Mouse (Mus musculus) 3T3-L1 (cell line): ENCODE data around the gene Olfr96.
"Not testable (repeated sequence)": the region's sequence is repeated elsewhere in the genome, so short reads cannot be mapped to it uniquely, and the experiment has no call there.

ENCODE experiments used
- DNase-seq: peaks from one replicate; pipeline ENCODE4 v3.0.0-alpha.2; 2015; ENCODE audit warnings: low read depth, low spot score

Olfr96 gene

GRCm38 (mm10) chr17:37219846-37220245, at the start of gene Olfr96:
Olfr96 (plus strand) TSS chr17:37220146.
- DNase-seq = no peak

DNA sequence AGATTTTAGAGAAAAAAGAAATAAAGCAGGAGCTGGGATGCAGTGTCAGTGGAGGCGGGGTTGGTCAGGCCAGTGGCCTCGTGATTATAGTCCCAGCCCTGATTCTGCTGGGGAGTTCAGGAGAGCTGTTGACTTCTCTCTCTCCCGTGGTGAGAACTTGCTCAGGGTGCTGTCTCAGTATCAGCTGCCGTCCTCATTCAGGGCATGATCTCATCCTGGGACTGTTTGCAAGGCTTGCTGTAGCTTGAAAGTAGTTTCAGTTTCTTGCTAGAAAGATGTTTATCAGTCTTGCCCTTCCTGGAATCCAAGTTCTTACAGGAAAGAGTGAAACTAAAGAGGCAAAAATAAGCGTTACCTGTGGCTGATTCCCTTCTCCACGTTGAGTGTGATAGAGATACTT, 34.5 kb upstream of the Olfr96 start:
- peak; percentile 56 for DNase-seq

GRCm38 (mm10) chr17:37190711-37191110, 29.2 kb upstream of the Olfr96 start:
- peak; percentile 60 for DNase-seq

DNA sequence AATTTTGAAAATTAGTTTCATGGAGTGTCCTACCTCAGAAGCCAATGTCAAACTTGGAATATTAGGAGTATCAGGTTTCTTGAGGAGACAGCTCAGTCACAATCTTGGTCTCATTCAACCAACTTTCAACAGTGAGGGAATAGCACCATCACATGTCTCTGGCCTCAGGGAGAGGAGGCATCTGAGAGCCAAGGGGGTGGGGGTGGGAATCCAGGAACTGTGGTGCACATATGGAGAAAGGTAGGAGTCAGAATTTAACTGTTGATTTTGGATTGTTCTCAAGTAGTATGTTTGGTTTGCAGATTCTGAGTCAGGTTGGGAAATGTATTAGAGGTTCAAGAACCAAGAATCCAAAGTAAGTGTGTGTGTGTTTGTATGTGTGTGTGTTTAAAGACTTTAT, 26.9 kb upstream of the Olfr96 start:
- peak; percentile 82 for DNase-seq

GRCm38 (mm10) chr17:37193656-37194055, 26.3 kb upstream of the Olfr96 start, which contains the start of gene Ubd:
Ubd (plus strand) TSS chr17:37193892.
- DNase-seq = peak; percentile 51

DNA sequence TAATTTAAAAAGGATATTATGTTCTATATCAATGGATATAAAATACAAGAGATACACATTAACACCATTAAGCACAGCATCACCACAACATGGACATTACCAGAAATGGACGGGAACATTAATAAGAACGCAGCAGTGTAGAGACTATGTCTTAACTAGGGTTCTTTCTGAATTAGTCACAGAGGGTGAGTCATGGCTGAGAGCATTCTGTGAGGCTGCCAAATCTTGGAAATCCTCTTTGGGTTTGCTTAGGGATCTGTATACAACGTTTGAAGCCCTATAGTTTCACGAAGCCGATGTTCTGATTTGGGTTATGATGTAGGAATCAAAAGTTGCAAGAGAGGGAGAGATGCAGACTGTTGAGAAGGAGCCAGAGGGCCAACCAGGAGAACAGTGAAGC, 25.2 kb upstream of the Olfr96 start:
- DNase-seq = peak; percentile 97

DNA sequence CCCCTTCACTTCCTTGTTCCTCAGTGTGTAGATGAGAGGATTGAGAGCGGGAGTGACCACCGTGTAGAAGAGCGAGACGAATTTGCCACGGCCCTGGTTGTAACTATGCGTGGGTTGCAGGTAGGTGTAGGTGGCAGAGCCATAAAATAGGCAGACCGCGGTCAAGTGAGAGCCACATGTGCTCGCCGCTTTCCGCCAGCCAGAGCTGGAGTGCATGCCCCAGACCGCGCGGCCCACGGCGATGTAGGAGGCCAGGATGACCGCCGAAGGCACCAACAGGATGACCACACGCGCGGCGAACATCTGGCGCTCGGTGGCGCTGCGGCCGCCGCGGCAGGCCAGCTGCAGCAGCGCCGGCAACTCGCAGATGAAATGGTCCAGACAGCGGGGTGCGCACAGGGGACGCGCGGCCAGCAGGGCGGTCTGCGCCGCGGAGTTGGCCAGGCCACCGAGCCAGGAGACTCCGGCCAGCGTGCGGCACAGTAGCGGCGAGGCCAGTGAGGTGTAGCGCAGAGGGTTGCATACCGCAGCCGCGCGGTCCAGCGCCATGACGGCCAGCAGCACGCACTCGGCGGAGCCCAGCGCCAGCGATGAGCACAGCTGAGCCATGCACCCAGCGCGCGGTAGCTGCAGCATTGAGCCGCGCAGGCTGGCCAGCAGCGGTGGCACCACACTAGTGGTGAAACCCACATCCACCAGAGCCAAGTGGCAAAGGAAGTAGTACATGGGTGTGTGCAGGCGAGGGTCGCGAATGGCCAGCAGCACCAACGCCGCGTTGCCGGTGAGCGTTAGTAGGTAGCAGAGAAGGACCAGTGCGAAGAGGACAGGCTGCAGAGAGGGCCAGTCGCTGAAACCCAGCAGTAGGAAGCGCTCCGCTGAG, 22.9 kb upstream of the Olfr96 start:
- DNase-seq = no peak

- no peak for DNase-seq
Measured at GRCm38 (mm10) chr17:37200894-37201293, 19.1 kb upstream of the Olfr96 start, which contains the start of gene Olfr94. Olfr94 (minus strand) TSS chr17:37200994.

GRCm38 (mm10) chr17:37203206-37203916, 16.6 kb upstream of the Olfr96 start:
- DNase-seq = peak; percentile 94

DNA sequence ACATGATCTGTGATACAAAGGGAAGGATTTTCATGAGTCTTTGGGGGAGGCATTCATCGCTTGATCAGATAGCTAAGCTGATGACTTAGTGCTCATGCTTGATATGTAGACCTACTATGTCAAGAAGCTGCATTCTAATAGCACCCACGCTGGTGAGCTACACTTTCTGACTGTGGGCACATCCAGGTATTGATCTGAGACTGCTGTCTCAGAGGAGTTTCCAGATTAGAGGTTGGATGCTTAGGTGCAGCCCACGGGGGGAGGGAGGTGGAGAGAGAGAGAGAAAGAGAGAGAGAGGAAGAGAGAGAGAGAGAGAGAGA, 16.1 kb upstream of the Olfr96 start:
- DNase-seq = no peak

GRCm38 (mm10) chr17:37210884-37211768, 8.8 kb upstream of the Olfr96 start:
- no peak for DNase-seq

- no peak for DNase-seq
Measured at GRCm38 (mm10) chr17:37213018-37213417, 6.9 kb upstream of the Olfr96 start, which contains the start of gene Olfr95. Olfr95 (minus strand) TSS chr17:37213118.

DNA sequence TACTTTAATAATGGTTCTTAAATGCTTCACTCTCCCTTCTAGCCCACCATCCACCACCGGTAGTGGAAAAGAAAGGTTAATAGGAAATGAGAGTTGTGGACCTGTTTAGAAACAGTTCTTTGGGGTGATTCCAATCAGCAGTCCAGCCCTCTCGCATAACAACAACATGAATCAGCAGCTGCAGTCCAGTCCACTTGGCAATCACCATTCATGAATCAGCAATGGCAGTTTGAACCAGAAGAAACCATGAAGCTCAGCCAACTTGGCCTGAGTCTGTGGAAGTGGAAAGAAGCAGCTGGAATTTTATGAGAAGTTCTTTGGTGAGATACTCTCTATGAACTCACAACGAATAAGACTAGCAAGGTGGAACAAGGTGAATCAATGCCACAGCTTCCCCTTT, 1.5 kb upstream of the Olfr96 start:
- peak; percentile 96 for DNase-seq

- peak; percentile 59 for DNase-seq
Measured at GRCm38 (mm10) chr17:37221879-37222278, 1.9 kb downstream of the Olfr96 start.

GRCm38 (mm10) chr17:37237230-37237629, 17.3 kb downstream of the Olfr96 start, which contains the start of gene Olfr97:
Olfr97 (minus strand) TSS chr17:37237330.
- not testable (repeated sequence) for DNase-seq

GRCm38 (mm10) chr17:37242198-37242597, 22.3 kb downstream of the Olfr96 start:
- no peak for DNase-seq

- peak; percentile 60 for DNase-seq
Measured at GRCm38 (mm10) chr17:37246715-37247114, 26.8 kb downstream of the Olfr96 start.

DNA sequence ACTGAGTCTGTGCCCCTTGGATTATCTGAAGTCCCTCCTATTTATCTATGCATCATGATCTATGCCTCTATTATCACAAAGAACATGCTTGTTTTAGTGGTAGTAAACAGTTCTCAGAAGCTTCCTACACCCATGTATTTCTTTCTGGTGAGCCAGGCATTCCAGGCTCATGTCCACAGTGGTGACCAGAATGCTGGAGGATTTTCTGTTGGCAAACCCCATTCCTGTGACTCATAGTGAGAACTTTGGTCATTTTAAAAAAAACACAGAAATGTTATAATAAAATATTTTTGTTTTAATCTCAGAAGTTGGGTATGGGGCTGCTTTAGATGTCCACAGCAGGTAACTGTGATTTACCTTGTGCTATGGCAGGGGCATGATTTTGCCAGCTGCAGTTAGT, 29.5 kb downstream of the Olfr96 start:
- DNase-seq = peak; percentile 73

GRCm38 (mm10) chr17:37250544-37250943, 30.6 kb downstream of the Olfr96 start:
- DNase-seq = peak; percentile 59

DNA sequence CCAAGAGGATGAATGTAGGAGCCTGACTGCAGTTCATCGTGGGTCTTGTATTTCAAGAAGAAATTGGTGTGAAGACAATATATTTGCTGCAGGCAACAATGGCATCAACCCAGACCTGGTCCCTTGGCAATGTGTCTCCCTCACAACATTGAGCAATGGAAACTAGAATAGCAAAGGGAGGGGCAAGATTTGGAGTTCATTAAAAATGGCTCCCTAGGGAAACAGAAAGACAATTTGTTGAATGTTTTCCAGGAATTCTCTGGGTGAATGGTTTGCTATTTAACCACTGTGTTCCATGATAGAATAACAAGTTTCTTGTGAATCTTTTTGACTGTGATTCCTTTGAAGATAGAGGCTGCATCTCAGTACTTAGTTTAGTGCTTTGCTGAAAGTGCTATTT, 43.7 kb downstream of the Olfr96 start, which contains the start of gene Olfr98:
Gene Olfr98 (minus strand): TSS at position 124 of the 400 bp plus-strand sequence.
- no peak for DNase-seq

DNA sequence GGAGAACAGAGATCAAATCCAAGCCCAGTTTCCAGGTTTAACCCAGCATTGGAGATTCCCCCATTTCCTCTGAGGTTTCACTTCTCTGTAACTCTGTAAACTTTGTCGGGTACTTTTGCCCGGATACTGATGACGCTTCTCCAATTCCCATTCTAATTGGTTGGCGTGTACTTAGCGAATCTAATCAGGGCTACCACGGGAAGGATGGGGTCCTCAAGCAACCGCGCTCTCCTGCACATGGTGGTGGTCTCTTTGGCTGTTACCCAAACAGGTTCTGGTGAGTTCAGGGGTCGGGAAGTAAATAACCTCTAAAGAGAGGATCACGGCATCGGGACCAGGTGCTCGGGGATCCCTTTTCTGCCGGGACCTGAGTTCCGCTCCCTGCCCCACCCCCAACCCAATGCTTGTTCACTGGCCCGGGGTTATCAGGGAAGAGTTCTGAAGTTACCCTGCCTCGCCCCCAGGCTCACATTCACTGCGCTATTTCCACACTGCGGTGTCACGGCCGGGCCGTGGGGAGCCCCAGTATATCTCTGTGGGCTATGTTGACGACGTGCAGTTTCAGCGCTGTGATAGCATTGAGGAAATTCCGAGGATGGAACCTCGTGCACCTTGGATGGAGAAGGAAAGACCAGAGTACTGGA, 50.2 kb downstream of the Olfr96 start, which contains the start of gene H2-M3:
Gene H2-M3 (plus strand): TSS at position 163 of the 644 bp plus-strand sequence.
- peak; percentile 98 for DNase-seq
